Mouse (Mus musculus) lung, adult 2 months (tissue): ENCODE results near the gene Ssna1.

Source experiments
- CTCF ChIP-seq: fragments of 200-500 bp; IDR thresholded peaks from 2 replicates; pipeline ENCODE4 v1.5.1; 2011; ENCODE audit warnings: mild to moderate bottlenecking, low read length, control low read depth; ENCODE audit not compliant: insufficient read depth
- POLR2A ChIP-seq: fragments of 200-500 bp; IDR thresholded peaks from 2 replicates; pipeline ENCODE4 v1.6.1; 2011; ENCODE audit warnings: low read depth, mild to moderate bottlenecking, control low read depth, low read length, borderline replicate concordance; ENCODE audit errors: extremely low read depth

- no peak for TF ChIP-seq POLR2A
- no peak for TF ChIP-seq CTCF
These were observed 25.8 kb upstream of the Ssna1 start for GRCm38 (mm10) chr2:25298046-25298445.
